Mouse (Mus musculus) embryo, embryonic 9.5 days (tissue): ENCODE data around the gene Pla2g2e.
"Not testable (repeated sequence)": the region's sequence is repeated elsewhere in the genome, so short reads cannot be mapped to it uniquely, and the experiment has no call there.

Source experiments
- DNase-seq: peaks from one replicate; pipeline ENCODE4 v3.0.0-alpha.2; 2017; ENCODE audit errors: extremely low spot score

Gene Pla2g2e

DNA sequence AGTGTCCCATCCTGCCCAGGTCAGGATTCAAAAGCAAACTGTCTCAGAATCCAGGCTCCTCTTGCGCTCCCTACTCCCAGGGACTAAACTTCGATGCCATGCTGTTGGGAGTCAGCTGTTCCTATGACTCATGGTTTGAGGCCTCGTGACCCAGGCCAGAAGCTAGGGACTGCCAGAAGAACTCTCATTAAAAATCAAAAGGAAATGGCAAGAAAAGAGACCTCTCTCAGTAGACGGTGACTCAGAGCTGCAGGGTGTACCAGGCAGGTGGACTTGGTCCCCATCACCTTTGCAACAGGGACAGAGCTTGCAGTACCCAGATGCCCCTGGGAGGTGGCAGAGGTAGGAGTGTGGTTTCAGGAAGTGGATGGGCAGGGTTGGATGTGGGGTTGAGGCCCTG, at the start of gene Pla2g2e:
Gene Pla2g2e (plus strand): TSS at position 212 of the 400 bp plus-strand sequence.
- no peak for DNase-seq

DNA sequence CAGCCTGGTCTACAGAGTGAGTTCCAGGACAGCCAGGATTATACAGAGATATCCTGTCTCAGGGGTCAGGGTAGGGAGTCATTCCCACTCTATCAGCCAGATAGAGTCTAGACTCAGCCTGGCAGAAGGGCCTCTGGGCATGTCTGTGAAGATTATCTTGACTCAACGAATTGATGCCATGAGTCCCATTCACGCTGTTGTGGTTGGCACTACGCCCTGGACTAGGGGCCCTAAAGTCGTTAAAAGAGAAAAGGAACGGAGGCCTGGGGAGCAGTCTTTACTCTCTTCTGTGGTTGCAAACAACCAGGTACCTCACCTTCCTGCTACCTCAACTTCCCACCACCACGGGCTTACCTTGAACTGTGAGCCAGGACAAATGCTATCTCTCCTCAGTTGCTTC, 37.9 kb upstream of the Pla2g2e start:
- no peak for DNase-seq

DNA sequence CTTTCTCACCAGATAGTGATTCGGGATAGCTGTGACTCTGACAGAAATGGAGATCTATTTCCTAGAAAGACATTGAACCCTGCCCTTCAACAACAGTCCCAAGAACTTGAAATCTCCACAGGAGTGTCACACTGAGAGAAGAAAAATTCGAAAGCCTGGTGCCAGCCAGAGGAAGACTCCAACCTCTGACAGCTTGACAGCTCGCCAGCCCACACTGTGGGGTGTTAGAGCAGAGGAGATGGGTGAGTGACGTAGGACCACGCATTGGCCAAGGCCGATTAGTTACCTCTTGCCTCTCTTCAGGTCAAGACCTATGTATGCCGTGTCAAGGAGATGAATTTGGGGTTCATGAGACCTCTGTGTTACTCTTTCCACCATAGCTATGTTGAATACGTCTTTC, 37.0 kb upstream of the Pla2g2e start:
- no peak for DNase-seq

DNA sequence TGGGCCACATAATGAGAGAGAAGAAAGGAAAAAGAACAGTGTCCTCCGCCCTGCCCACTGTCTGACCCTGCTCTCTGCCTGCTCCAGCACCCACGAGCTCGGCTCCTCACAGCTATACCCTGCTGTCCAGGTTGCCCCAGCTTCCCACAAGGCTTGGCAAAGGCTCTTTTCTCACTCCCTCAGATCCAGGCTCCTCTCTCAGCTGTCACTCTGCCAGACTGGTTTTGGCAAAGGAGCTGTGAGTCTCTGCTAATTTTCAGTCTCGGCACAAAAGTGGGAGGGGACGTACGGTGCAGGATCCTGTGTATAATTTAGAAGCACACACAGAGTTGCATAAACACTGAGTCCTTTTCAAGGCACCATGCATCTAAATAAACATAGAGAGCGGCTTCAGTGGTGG, 36.4 kb upstream of the Pla2g2e start:
- DNase-seq = no peak

DNA sequence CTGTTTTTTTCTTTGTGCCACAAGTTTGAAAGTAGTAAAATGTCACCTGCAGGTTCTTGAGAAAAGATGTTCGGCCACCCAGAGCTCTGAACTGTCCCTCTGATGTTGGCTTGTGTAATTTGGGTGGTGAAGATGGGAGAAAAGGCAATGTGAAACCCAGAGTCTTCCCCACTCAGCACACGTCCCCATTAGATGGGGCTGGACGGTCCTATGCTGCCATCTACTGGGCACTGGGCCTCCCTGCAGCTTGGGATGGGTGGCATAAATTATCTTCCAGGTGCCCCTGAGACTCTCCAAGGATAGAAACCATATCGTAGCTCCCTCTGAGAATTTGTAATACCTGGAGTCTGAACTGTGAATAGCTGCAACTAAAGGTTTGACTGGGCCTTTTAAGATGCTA, 26.3 kb upstream of the Pla2g2e start:
- DNase-seq = peak; percentile 75

DNA sequence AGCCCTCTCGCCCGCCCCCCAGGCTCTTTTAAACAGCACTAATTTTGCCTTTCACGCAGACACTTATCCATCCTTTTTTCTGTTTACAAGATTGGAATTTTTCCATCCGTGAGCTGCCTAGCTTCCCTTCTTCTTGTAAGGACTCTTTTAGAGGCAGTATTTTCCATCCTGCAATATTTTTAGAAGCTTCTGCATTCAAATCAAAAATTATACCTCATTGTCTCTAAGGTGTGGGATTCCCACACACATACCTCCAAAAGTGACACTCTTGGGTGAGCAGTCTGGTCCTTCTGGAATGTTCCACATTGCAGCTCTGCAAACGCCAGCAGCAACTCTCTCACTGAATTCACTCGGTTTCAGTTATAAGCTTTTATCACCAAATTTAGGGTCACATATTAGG, 24.8 kb upstream of the Pla2g2e start:
- no peak for DNase-seq

DNA sequence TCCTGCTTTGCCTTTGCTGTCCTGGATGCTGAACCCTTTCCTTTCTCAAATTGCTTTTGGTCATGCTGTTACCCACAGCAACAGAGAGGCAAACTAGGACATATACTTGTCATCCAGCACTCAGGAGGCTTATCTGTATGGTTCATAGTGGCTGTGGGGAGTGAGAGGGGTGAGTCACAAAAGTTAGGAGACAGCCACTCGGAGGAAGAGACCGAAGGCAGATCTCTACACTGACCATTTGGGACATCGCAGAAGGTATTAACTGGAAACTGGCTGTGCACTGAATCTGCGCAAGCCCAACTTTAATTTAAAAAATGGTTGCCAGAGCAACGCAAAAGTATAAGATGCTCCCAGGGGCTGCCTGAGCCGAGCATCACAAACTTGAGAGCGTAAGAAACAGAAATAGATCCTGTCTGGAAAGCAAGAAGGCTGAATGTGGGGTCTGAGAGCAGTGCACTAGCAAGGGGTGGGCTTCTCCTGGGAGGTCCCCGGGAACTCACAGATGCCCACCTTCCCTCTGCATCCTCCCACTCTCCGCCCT, 22.6 kb upstream of the Pla2g2e start:
- DNase-seq = no peak

DNA sequence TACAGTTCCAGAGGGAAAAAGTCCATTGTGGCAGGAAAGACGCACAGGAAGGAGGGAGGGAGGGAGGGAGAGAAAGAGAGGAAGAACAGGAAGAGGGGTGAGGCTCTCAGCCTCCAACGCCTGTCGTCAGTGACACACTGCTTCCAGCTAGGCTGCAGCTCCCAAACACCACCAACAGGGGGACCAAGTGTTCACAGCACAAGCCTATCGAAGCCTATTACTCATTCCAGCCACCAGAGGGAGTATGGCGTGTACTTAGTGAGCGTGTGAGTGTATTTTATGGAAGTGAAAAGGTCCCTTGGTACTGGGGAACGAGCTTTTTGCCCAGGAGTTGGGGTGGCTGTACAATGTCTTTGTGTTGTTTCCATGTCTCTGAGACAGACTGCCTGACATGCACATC, 21.3 kb upstream of the Pla2g2e start:
- peak; percentile 75 for DNase-seq

DNA sequence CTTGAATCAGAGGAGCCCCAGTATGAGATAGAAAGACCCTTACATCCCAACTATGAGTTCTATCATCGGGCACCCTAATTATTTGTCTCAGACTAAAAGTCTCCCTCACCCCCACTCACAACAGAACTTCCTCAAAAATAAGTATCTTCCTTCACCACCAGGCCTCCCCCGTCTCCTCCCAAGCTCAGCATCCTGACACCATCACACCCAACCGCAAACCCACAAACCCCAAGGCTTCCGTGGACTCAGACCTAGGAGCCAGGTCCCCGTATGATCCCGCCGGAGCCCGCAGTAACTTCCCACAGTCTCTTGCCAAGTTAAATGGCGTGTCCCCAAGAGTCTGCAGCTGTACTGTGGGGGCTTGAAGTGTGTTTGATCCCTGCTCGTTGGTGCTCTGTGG, 20.2 kb upstream of the Pla2g2e start:
- no peak for DNase-seq

DNA sequence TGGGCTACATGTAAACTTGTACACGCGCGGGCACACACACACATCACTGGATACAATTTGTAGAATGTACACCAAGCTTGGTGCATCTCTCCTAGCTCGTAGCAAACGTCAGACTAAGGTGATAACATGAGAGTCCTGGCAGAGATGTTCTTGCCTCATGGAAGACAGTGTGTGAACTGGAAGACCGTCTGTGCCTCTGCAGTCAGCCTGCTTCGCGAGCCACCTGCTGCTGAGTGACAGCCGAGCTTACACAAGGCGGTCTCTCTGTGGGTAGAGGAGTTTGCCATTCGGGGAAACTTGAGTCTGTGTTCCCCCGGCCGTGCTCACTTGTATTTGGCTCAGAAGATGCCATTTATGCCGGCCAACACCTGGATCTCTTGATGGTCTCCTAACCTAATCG, 19.3 kb upstream of the Pla2g2e start:
- no peak for DNase-seq

DNA sequence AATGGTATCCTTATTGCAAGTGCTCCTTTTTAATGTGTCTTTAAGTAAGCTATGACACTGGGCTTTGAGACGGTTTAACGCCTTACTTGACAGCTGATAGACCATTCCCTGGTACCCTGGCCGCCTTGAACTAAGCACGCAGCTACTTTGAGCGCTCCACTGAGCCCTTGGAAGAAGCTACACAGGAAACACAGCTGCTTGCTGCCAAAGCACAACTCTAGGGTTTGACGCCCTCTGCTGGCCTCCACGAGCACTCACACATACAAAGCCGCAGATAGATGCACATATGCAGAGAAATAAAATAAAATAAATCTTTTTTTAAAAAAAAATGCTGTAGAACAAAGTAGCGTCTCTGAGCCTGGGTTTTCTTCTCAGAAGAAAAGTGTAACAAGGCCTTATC, 18.5 kb upstream of the Pla2g2e start:
- DNase-seq = peak; percentile 64

DNA sequence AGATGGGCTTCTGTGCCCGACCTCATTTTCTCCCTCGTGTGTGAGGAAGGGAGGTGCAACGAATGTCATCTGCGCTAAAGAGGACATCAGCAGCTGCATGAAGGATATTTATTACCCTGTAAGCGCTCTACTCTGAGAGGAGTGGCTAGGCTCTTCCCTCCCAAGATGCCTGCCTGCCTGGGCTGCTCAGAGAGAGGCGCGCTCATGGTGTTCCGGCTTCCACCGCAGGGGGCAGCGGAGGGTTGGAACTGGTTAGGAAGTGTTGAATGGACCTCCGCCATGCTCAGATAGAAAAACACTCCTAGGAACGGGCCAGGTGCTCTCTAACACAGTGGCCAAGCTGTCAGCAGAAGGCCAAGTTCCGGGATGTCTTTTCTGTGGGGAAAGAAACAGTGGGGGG, 18.0 kb upstream of the Pla2g2e start:
- DNase-seq = peak; percentile 88

DNA sequence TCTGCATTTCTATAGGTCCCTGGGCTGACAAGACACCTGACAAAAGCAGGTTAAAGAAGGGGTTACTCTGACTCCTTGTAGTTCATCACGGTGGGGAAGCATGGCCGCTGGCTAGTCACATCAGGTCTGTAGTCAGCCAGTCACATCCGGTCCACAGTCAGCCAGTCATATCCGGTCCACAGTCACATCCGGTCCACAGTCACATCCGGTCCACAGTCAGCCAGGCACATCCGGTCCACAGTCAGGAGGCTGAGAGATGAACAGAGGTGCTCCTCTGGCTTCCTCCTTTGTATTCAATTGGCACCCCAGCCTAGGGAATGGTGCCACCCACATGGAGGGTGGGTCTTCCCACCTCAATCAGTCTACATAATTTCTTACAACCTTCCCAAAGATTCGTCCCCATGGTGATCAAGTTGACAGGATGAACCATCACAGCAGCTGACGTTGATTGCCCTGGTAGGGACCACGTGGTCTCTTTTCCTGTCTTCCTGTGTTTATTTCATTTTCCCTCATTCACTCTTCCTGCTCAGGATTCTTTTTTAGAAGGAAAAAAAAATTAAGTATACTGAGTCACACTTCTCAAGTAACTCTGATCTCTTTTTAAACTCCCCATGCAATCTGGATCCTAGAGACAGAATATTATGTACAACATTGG, 14.3 kb upstream of the Pla2g2e start, which contains the start of gene Pla2g5:
Gene Pla2g5 (minus strand): TSS at position 139 of the 655 bp plus-strand sequence.
- DNase-seq = no peak

DNA sequence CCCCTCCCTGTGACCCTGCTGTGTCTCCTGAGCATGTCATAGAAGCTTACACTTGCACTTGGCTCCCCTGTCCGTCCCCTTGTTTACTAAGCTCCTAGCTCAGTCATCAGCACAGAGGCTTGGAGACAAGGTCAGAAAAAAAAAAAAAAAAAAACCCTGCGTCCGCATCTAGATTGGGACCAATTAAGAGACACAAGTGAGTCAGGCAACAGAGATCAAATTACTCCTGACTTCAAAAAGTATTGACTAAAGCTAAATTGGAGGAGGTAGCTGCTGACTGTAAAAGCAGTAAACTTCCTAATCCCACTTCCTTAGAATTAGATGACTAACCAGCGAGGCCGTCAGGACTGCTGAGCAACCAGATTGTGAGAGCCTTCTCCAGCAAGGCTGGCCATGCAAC, 12.7 kb upstream of the Pla2g2e start:
- no peak for DNase-seq

DNA sequence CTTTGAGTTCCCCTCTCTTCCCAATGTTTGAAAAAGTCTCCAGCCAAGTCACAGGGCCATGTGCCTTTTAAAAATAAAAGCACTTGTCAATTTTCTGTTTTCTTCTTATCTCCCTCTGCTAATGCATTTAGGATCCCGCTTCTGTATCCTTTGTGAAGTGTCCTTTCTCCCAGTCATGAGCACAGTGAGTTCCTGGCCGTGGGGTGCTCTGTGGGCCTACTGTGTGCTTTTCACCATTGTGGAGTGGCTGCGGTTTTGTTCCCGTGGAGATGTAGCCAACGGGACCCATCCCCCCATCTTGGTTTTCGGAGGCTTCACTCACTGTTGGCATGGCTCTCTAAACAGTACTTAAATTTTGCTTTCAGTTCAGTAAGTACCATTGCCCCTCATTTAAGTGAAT, 11.8 kb upstream of the Pla2g2e start:
- no peak for DNase-seq

DNA sequence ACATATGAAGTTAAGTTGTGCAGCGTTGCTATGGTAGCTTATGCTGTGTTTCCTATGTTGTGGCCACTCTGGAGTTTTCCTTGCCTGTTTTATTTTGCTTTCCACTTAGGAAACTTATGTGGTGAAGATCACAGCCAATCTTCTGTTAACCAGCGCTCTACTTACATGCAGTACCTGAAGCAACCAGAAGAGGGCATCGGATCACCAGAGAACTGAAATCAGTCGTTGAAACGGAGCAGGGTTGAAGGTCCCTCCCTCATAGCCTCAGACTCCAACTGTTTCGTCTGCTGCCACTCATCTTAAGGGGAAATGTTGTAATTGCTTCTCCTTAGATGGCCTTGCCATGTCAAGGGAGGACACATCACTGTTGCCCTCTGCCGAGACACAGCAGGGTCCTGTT, 11.3 kb upstream of the Pla2g2e start:
- peak; percentile 77 for DNase-seq

DNA sequence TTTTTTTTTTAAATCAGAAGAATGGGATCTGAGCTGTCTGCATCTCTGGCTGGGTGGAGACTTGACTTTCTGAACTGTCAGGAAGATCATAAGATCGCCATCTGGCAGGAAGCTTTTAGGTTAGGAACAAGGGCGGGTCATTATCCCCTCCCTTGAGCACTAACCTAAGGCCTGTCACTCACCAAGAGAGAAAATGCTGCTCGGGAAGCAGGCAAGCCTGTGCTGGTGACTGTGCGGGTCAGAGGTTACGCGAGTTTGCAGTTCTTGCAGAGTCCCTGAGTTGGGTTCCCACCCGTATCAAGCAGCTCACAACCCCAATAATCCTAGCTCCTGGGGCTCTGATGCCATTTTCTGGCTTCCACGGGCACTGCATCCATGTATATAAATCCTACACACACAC, 9.1 kb upstream of the Pla2g2e start:
- DNase-seq = peak; percentile 19

DNA sequence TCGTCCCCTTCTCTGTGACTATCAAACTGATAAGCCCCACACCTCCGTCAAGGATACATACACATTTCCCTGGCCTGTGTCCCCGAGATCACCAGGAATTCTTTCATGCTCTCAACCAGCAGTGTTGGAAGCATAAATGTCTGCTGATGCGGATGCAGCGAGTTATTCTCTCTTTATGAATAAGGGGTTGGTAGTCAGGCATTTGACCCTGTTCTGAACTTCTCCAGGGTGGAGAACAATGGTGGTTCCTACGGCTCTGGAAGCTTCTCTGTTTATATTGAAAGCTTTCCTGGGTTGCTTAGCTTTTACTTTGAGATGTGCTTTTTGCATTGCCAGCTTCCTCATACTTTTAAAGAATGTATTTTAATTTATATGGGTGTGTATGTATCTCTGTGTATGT, 3.9 kb upstream of the Pla2g2e start, which contains the start of gene Gm13030:
Gene Gm13030 (minus strand): TSS at position 101 of the 400 bp plus-strand sequence.
- DNase-seq = no peak

DNA sequence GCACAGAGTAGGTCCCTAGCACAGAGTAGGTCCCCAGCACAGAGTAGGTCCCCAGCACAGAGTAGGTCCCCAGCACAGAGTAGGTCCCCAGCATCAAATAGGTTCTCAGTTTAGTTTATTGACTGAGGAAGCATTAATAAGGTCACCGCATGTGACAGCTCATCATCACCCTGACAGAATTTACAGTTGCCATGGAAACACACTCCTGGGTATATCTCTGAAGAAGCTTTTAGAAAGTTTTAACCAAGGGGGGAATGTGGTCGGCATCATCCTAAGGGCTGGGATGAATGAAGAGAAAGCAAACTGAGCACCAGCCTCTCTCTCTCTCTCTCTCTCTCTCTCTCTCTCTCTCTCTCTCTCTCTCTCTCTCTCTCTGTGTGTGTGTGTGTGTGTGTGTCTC, 2.5 kb upstream of the Pla2g2e start:
- DNase-seq = not testable (repeated sequence)

DNA sequence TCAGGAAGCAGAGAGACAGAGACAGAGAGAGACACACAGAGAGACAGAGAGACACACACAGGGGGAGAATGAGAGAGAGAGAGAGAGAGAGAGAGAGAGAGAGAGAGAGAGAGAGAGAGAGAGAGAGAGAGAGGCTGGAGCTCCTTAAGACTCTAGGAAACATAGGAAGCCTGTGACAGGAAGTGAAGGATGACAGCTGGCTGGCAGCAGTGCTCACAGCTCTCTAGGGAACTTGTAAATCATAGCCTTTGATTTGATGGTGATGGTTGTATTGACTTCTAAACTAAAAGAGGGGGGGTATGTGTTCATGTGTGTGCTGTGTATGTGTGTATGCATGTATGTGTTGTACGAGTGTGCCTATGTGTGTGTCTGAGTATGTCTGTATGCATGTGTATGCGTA, 1.8 kb upstream of the Pla2g2e start:
- DNase-seq = no peak

DNA sequence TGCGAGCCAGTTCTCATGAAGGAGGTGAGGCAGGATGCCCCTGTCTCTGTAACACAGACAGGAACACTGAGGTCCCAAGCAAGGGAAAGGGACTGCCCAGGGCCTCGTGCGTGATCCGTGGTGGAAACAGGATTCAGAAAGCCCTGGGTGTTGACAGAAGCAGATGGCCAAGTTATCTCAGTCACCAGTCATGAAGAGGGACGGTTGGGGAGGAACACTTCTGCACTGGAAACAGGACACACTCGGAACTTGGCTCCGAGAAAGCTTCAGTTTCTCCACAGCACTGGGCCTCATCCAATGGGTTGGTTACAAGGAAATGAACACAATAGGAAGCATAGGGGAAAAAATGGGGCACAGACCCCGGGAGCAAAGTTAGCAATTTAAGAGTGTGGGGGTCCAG, 1.0 kb downstream of the Pla2g2e start:
- no peak for DNase-seq

DNA sequence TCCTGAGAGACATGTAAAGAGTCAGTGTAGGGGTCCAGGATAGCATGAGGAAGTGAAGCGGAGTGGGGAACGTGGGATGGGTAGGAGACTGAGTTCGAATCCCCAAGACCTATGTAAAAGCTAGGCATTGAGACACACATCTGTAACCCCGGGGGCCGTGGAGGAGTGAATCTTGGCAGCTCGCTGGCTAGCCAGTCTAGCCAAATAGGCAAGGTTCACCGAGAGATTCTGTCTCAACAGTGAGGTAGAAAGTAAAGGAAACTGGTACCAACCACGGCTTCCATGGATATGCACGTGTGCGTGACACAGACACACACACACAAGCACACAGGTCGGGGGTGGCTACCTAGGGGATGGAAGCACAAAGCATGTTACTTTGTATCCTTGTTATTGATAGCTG, 2.1 kb downstream of the Pla2g2e start:
- DNase-seq = no peak

DNA sequence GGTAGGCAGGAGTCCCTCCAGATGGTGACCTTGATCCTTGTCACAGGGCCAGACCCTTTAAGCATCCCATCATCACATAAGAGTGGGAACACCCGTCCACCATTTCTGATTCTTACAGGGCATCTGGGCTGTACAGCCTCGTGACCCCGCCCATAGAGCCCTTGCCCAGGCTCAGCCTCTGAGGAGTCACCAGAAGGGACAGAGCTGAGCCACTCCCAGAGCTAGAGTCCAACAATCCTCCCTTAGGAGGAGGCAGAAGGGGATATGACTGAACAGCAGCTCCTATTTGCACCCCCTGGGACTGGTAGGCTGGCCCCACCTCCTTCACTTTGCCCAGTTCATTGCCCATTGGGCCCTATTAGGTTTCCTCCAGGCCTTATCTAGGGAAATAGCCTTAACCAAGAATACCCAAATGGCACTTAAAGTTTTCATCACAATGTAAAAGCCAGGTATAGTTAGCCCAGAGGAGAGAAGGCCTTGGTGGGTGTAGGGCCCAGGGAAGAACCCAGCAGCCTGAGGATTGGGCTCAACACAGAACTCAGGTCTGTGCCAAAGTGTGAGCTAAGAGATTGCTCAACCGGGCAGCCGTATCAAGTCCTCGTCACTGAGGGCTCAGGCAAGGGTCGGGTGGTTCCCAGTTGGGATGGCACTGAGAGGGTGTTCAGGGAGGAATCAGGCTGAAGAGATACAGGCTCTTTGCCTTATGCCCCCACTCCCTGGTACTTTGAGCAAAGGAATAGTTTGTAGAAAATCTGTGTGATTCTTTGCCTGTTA, 3.3 kb downstream of the Pla2g2e start:
- DNase-seq = no peak
